Mouse (Mus musculus): ENCODE results near the gene Spi1.

GRCm38 (mm10) chr2:91051917-91052316, 30.3 kb upstream of the Spi1 start:
- TF ChIP-seq CTCF (conservative IDR thresholded peaks at IDR 0.05; ENCODE audit: low read length) (no peak), NANOG (IDR thresholded peaks at IDR 0.05; ENCODE audit: borderline replicate concordance, low read length) (no peak), POU5F1 (IDR thresholded peaks at IDR 0.05; ENCODE audit: borderline replicate concordance, low read length) (no peak)
